Mouse (Mus musculus) lung, postnatal 0 days (tissue): ENCODE data around the gene Gatd1. TPM values are rescaled to one million over a fixed set of nuclear protein-coding genes. Genes with fewer than 3 reads are reported as not detected.

Experiments
- ATAC-seq: fragments of 200-750 bp; cut with Nextera tagmentation; 2 replicates; pipeline ENCODE4 v1.8.0; 2017; ENCODE audit warnings: moderate library complexity
- DNase-seq: peaks from one replicate; pipeline ENCODE4 v3.0.0-alpha.2; 2016; ENCODE audit warnings: low spot score
- H3K27ac ChIP-seq: fragments of 300-500 bp; sonication (generic); 2 replicates; pipeline ENCODE4 v1.5.1; 2014; ENCODE audit warnings: antibody characterized with exemption, mild to moderate bottlenecking, low read length, mixed read lengths
- H3K27me3 ChIP-seq: fragments of 300-500 bp; sonication (generic); replicated peaks from 2 replicates; pipeline ENCODE4 v1.6.1; 2014; ENCODE audit warnings: low read length, mixed read lengths; ENCODE audit not compliant: insufficient read depth
- H3K36me3 ChIP-seq: fragments of 300-500 bp; sonication (generic); 2 replicates; pipeline ENCODE4 v1.6.1; 2014; ENCODE audit warnings: low read length, mixed read lengths; ENCODE audit not compliant: insufficient read depth
- H3K4me1 ChIP-seq: fragments of 300-500 bp; sonication (generic); 2 replicates; pipeline ENCODE4 v1.6.1; 2014; ENCODE audit warnings: antibody characterized with exemption, low read depth, low read length, mixed read lengths; ENCODE audit not compliant: insufficient read depth
- H3K4me2 ChIP-seq: fragments of 300-500 bp; sonication (generic); replicated peaks from 2 replicates; pipeline ENCODE4 v1.6.1; 2014; ENCODE audit warnings: low read depth, mild to moderate bottlenecking, low read length, moderate library complexity, mixed read lengths
- H3K4me3 ChIP-seq: fragments of 300-500 bp; sonication (generic); 2 replicates; pipeline ENCODE4 v1.5.1; 2014; ENCODE audit warnings: low read depth, low read length
- H3K9ac ChIP-seq: fragments of 300-500 bp; sonication (generic); replicated peaks from 2 replicates; pipeline ENCODE4 v1.6.1; 2014; ENCODE audit warnings: low read depth, mild to moderate bottlenecking
- H3K9me3 ChIP-seq: fragments of 300-500 bp; sonication (generic); 2 replicates; pipeline ENCODE4 v1.6.1; 2016; ENCODE audit warnings: low read length, mixed read lengths
- CTCF ChIP-seq: IDR thresholded peaks from 2 replicates; pipeline ENCODE4 v1.5.1; 2016; ENCODE audit warnings: antibody characterized with exemption, mild to moderate bottlenecking
- EP300 ChIP-seq: IDR thresholded peaks from 2 replicates; pipeline ENCODE4 v1.6.1; 2016; ENCODE audit warnings: antibody characterized with exemption, mild to moderate bottlenecking, control low read depth
- WGBS: fragments of 180-500 bp; shearing (Covaris S2); extraction: QIAGEN DNeasy Blood & Tissue Kit; methylation state at CpG from one replicate; pipeline ENCODE4 v1.1.7; 2014; 5-methylcytosine and 5-hydroxymethylcytosine counted together
- polyA plus RNA-seq: library from polyadenylated mRNA; unstranded; fragments of >200 nt; fragmentation: Nextera tagmentation; extraction: Ambion mirVana; gene quantifications from 2 replicates; pipeline ENCODE4 v1.2.1, GENCODE M21; 2015

Gatd1 gene
- polyA plus RNA-seq, 1 experiment from 2014 or later, result 52.3 TPM

- TF ChIP-seq CTCF, result peak; percentile 88
- TF ChIP-seq EP300, result no peak
- WGBS, result 26% methylated on average over 6 of the region's 6 CpGs
- Histone ChIP-seq H3K4me3 (no peak overlapping the region), H3K9me3 (no peaks in the 10 kb centered on the region), H3K36me3 (peaks cover 21% of the 10 kb centered on the region; the same call in 1 of the 2 replicates), H3K27me3 (no peaks in the 10 kb centered on the region), H3K27ac (no peak overlapping the region), H3K9ac (no peak overlapping the region), H3K4me2 (no peak overlapping the region), H3K4me1 (peaks cover 8% of the 10 kb centered on the region; the same call in 1 of the 2 replicates)
- DNase-seq (peak; percentile 80), ATAC-seq (no peak)
These were observed 19.2 kb downstream of the Gatd1 start for GRCm38 (mm10) chr7:141394771-141395170.

- 68% methylated on average over 7 of the region's 7 CpGs for WGBS
- ATAC-seq (no peak), DNase-seq (peak; percentile 56)
- no peak overlapping the region for H3K4me3 ChIP-seq
- no peak overlapping the region for H3K4me2 ChIP-seq
- peaks cover 8% of the 10 kb centered on the region; the same call in 1 of the 2 replicates for H3K4me1 ChIP-seq
- H3K9me3 ChIP-seq, result no peaks in the 10 kb centered on the region
- H3K27me3 ChIP-seq, result no peaks in the 10 kb centered on the region
- peaks cover 18% of the 10 kb centered on the region; the same call in 1 of the 2 replicates for H3K36me3 ChIP-seq
- H3K27ac ChIP-seq, result no peak overlapping the region
- H3K9ac ChIP-seq, result no peak overlapping the region
- TF ChIP-seq EP300 (no peak), CTCF (no peak)
These were observed 19.8 kb downstream of the Gatd1 start for GRCm38 (mm10) chr7:141394158-141394557.

GRCm38 (mm10) chr7:141392552-141393222, 21.2 kb downstream of the Gatd1 start:
- no peak for TF ChIP-seq CTCF
- TF ChIP-seq EP300, result 0 out of 2 replicates have a peak, but pooled peaks have one; percentile 25
- peak; percentile 13 for ATAC-seq
- Histone ChIP-seq H3K27ac (peak overlapping the region; percentile 75), H3K27me3 (no peaks in the 10 kb centered on the region), H3K36me3 (0 out of 2 replicates have a peak, but pooled peaks cover 9% of the 10 kb centered on the region), H3K4me2 (peak overlapping the region; percentile 87), H3K4me3 (peak overlapping the region; percentile 63), H3K4me1 (peaks cover 8% of the 10 kb centered on the region; the same call in 1 of the 2 replicates), H3K9me3 (no peaks in the 10 kb centered on the region), H3K9ac (peak overlapping the region; percentile 36)
- peak; percentile 75 for DNase-seq
- 24% methylated on average over 9 of the region's 9 CpGs for WGBS

GRCm38 (mm10) chr7:141391625-141392551, 22.0 kb downstream of the Gatd1 start, which contains the start of gene Taldo1:
Gene Taldo1 (plus strand): TSS chr7:141392199.
- Histone ChIP-seq H3K9ac (peak within 1 kb of the TSS; percentile 54), H3K27ac (peak within 1 kb of the TSS; percentile 75), H3K4me2 (peak within 1 kb of the TSS; percentile 87), H3K4me3 (peak within 1 kb of the TSS; percentile 63), H3K36me3 (0 out of 2 replicates have a peak, but pooled peaks cover 9% of the 10 kb centered on the region), H3K9me3 (no peaks in the 10 kb centered on the region), H3K27me3 (no peaks in the 10 kb centered on the region), H3K4me1 (peaks cover 8% of the 10 kb centered on the region; the same call in 1 of the 2 replicates)
- ATAC-seq, result peak; percentile 97
- TF ChIP-seq CTCF, result no peak
- DNase-seq, result peak; percentile 98
- under 1% methylated on average over 57 of the region's 57 CpGs for WGBS

- no peaks in the 10 kb centered on the region for H3K9me3 ChIP-seq
- 47% methylated on average over 9 of the region's 9 CpGs for WGBS
- no peak overlapping the region for H3K9ac ChIP-seq
- ATAC-seq (no peak), DNase-seq (no peak)
- H3K27me3 ChIP-seq, result no peaks in the 10 kb centered on the region
- no peak overlapping the region for H3K4me2 ChIP-seq
- H3K36me3 ChIP-seq, result no peaks in the 10 kb centered on the region
- TF ChIP-seq CTCF, result no peak
- TF ChIP-seq EP300, result no peak
- no peak overlapping the region for H3K4me3 ChIP-seq
- no peak overlapping the region for H3K27ac ChIP-seq
- peaks cover 8% of the 10 kb centered on the region; the same call in 1 of the 2 replicates for H3K4me1 ChIP-seq
These were observed 23.3 kb downstream of the Gatd1 start for GRCm38 (mm10) chr7:141390326-141391259.
